Mouse (Mus musculus): ENCODE results near the gene Cstf2. TPM values are rescaled to one million over a fixed set of nuclear protein-coding genes. Genes with fewer than 3 reads are reported as not detected.

Cstf2 gene
- polyA plus RNA-seq, 1 experiment from 2014 or later = 36.5 TPM

GRCm38 (mm10) chrX:134111767-134112166 lies 52.8 kb downstream of the Cstf2 start:
- Histone ChIP-seq H3K36me3 (ENCODE audit: control insufficient read depth, insufficient read depth, low read length) (no peaks in the 10 kb centered on the region), H3K4me3 (replicated peaks; ENCODE audit: low read length) (no peak overlapping the region), H3K9ac (ENCODE audit: low read length) (no peak overlapping the region), H3K27ac (ENCODE audit: low read length) (no peak overlapping the region), H3K27me3 (ENCODE audit: control insufficient read depth, insufficient read depth, low read length) (no peaks in the 10 kb centered on the region), H3K4me2 (ENCODE audit: low read depth, low read length) (no peak overlapping the region), H3K9me3 (replicated peaks; ENCODE audit: control insufficient read depth, low read length) (no peaks in the 10 kb centered on the region), H3K4me1 (ENCODE audit: control insufficient read depth, insufficient read depth, low read length) (no peaks in the 10 kb centered on the region)
- ATAC-seq (ENCODE audit: insufficient read depth, low FRiP score) = no peak
- WGBS = 56% methylated on average over 3 of the region's 3 CpGs

GRCm38 (mm10) chrX:134116417-134116816 lies 57.4 kb downstream of the Cstf2 start:
- H3K9me3 ChIP-seq (replicated peaks; ENCODE audit: control insufficient read depth, low read length) = no peaks in the 10 kb centered on the region
- no peak overlapping the region for H3K4me3 ChIP-seq (replicated peaks; ENCODE audit: low read length)
- 63% methylated on average over 3 of the region's 3 CpGs for WGBS
- H3K36me3 ChIP-seq (ENCODE audit: control insufficient read depth, insufficient read depth, low read length) = no peaks in the 10 kb centered on the region
- ATAC-seq (ENCODE audit: insufficient read depth, low FRiP score) = no peak
- no peaks in the 10 kb centered on the region for H3K4me1 ChIP-seq (ENCODE audit: control insufficient read depth, insufficient read depth, low read length)
- no peaks in the 10 kb centered on the region for H3K27me3 ChIP-seq (ENCODE audit: control insufficient read depth, insufficient read depth, low read length)
- H3K9ac ChIP-seq (ENCODE audit: low read length) = no peak overlapping the region
- H3K4me2 ChIP-seq (ENCODE audit: low read depth, low read length) = no peak overlapping the region
- H3K27ac ChIP-seq (ENCODE audit: low read length) = no peak overlapping the region

- ATAC-seq (ENCODE audit: insufficient read depth, low FRiP score) = no peak
- Histone ChIP-seq H3K36me3 (ENCODE audit: control insufficient read depth, insufficient read depth, low read length) (no peaks in the 10 kb centered on the region), H3K9me3 (replicated peaks; ENCODE audit: control insufficient read depth, low read length) (no peaks in the 10 kb centered on the region), H3K4me3 (replicated peaks; ENCODE audit: low read length) (no peak overlapping the region), H3K9ac (ENCODE audit: low read length) (no peak overlapping the region), H3K4me1 (ENCODE audit: control insufficient read depth, insufficient read depth, low read length) (no peaks in the 10 kb centered on the region), H3K4me2 (ENCODE audit: low read depth, low read length) (no peak overlapping the region), H3K27ac (ENCODE audit: low read length) (no peak overlapping the region), H3K27me3 (ENCODE audit: control insufficient read depth, insufficient read depth, low read length) (0 out of 2 replicates have a peak, but pooled peaks cover 2% of the 10 kb centered on the region)
- 82% methylated on average over 3 of the region's 3 CpGs for WGBS
These were observed 69.6 kb downstream of the Cstf2 start for GRCm38 (mm10) chrX:134128549-134128948.

GRCm38 (mm10) chrX:134132295-134132694 lies 73.3 kb downstream of the Cstf2 start:
- H3K4me2 ChIP-seq (ENCODE audit: low read depth, low read length) = no peak overlapping the region
- H3K36me3 ChIP-seq (ENCODE audit: control insufficient read depth, insufficient read depth, low read length) = no peaks in the 10 kb centered on the region
- no peak for ATAC-seq (ENCODE audit: insufficient read depth, low FRiP score)
- H3K9me3 ChIP-seq (replicated peaks; ENCODE audit: control insufficient read depth, low read length) = no peaks in the 10 kb centered on the region
- H3K9ac ChIP-seq (ENCODE audit: low read length) = no peak overlapping the region
- WGBS = 27% methylated on average over 5 of the region's 5 CpGs
- H3K4me3 ChIP-seq (replicated peaks; ENCODE audit: low read length) = no peak overlapping the region
- H3K27ac ChIP-seq (ENCODE audit: low read length) = no peak overlapping the region
- no peaks in the 10 kb centered on the region for H3K4me1 ChIP-seq (ENCODE audit: control insufficient read depth, insufficient read depth, low read length)
- H3K27me3 ChIP-seq (ENCODE audit: control insufficient read depth, insufficient read depth, low read length) = peaks cover 2% of the 10 kb centered on the region; the same call in 1 of the 2 replicates

- H3K9ac ChIP-seq (ENCODE audit: low read length) = no peak overlapping the region
- H3K9me3 ChIP-seq (replicated peaks; ENCODE audit: control insufficient read depth, low read length) = no peaks in the 10 kb centered on the region
- no peak overlapping the region for H3K27ac ChIP-seq (ENCODE audit: low read length)
- no peak for ATAC-seq (ENCODE audit: insufficient read depth, low FRiP score)
- H3K27me3 ChIP-seq (ENCODE audit: control insufficient read depth, insufficient read depth, low read length) = no peaks in the 10 kb centered on the region; the same call in 1 of the 2 replicates
- no peak overlapping the region for H3K4me2 ChIP-seq (ENCODE audit: low read depth, low read length)
- no peaks in the 10 kb centered on the region for H3K36me3 ChIP-seq (ENCODE audit: control insufficient read depth, insufficient read depth, low read length)
- 42% methylated on average over 3 of the region's 3 CpGs for WGBS
- no peak overlapping the region for H3K4me3 ChIP-seq (replicated peaks; ENCODE audit: low read length)
- no peaks in the 10 kb centered on the region for H3K4me1 ChIP-seq (ENCODE audit: control insufficient read depth, insufficient read depth, low read length)
These were observed 74.8 kb downstream of the Cstf2 start for GRCm38 (mm10) chrX:134133821-134134220.

Small RNAs within 50 kb of the gene (microRNA-seq; reads per million reads assigned to microRNA genes)
- gene Mir3112 = not detected

Other genes with a start within 250 kb of the Cstf2 start
- gene Tnmd, start 208.2 kb upstream of the Cstf2 start, polyA plus RNA-seq (2015; fragmentation: Nextera tagmentation; extraction: Ambion mirVana) = 2.9 and 4.3 TPM in 2 replicates
- gene Tspan6, start 160.8 kb upstream of the Cstf2 start, polyA plus RNA-seq (2015; fragmentation: Nextera tagmentation; extraction: Ambion mirVana) = 114 and 115 TPM in 2 replicates
- gene Srpx2, start 150.8 kb upstream of the Cstf2 start, polyA plus RNA-seq (2015; fragmentation: Nextera tagmentation; extraction: Ambion mirVana) = 8.4 and 10.5 TPM in 2 replicates
- 6.2 and 6.7 TPM in 2 replicates for gene Sytl4, start 77.4 kb upstream of the Cstf2 start, polyA plus RNA-seq (2015; fragmentation: Nextera tagmentation; extraction: Ambion mirVana)
- 0.22 and 0.94 TPM in 2 replicates for gene Xkrx, start 102.9 kb downstream of the Cstf2 start, polyA plus RNA-seq (2015; fragmentation: Nextera tagmentation; extraction: Ambion mirVana)
- not detected in 2 replicates for gene Arl13a, start 128.3 kb downstream of the Cstf2 start, polyA plus RNA-seq (2015; fragmentation: Nextera tagmentation; extraction: Ambion mirVana)
- gene Nox1, start 162.8 kb downstream of the Cstf2 start, polyA plus RNA-seq (2015; fragmentation: Nextera tagmentation; extraction: Ambion mirVana) = 0.13 and 0.27 TPM in 2 replicates
- 25.2 and 26.0 TPM in 2 replicates for gene Trmt2b, start 217.8 kb downstream of the Cstf2 start, polyA plus RNA-seq (2015; fragmentation: Nextera tagmentation; extraction: Ambion mirVana)
- 4.1 and 4.9 TPM in 2 replicates for gene Tmem35a, start 236.0 kb downstream of the Cstf2 start, polyA plus RNA-seq (2015; fragmentation: Nextera tagmentation; extraction: Ambion mirVana)
- 21.0 and 30.4 TPM in 2 replicates for gene Cenpi, start 248.9 kb downstream of the Cstf2 start, polyA plus RNA-seq (2015; fragmentation: Nextera tagmentation; extraction: Ambion mirVana)